Mouse (Mus musculus) embryo, embryonic 10.5 days (tissue): Measurements from ENCODE around the gene Tmem189.

Experiments
- DNase-seq: peaks from one replicate; pipeline ENCODE4 v3.0.0-alpha.2; 2015; ENCODE audit warnings: low spot score

The Tmem189 gene

DNA sequence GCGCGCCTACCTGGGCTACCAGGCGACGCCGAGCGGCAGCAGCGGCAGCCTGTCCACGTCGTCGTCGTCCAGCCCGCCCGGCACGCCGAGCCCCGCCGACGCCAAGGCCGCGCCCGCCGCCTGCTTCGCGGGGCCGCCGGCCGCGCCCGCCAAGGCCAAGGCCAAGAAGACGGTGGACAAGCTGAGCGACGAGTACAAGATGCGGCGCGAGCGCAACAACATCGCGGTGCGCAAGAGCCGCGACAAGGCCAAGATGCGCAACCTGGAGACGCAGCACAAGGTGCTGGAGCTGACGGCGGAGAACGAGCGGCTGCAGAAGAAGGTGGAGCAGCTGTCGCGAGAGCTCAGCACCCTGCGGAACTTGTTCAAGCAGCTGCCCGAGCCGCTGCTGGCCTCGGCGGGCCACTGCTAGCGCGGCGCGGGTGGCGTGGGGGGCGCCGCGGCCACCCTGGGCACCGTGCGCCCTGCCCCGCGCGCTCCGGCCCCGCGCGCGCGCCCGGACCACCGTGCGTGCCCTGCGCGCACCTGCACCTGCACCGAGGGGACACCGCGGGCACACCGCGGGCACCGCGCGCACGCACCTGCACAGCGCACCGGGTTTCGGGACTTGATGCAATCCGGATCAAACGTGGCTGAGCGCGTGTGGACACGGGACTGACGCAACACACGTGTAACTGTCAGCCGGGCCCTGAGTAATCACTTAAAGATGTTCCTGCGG lies at the start of gene Tmem189:
TSS of gene Tmem189 (minus strand) at position 322 of the 718 bp plus-strand sequence.
- peak; percentile 70 for DNase-seq

DNA sequence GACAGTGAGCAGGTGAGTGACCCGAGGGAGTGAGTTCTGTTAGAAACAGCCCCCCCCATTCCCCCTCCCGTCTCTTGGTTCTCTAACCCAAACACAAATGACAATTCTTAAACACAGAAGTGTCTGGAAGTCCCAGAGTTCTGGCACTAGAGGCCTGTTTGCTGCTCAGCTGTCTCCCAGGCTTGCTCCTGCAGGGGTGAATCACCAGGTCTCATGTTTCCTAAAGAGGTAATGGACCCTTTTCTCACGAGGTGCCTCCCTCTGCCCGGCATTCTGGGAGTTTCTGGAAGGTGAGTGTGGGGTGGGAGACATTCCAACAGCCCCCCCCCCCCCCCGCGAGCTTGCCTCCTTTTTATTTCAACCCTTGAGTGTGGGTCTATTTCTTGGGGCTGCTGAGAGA lies 49.4 kb upstream of the Tmem189 start:
- DNase-seq, result no peak

DNA sequence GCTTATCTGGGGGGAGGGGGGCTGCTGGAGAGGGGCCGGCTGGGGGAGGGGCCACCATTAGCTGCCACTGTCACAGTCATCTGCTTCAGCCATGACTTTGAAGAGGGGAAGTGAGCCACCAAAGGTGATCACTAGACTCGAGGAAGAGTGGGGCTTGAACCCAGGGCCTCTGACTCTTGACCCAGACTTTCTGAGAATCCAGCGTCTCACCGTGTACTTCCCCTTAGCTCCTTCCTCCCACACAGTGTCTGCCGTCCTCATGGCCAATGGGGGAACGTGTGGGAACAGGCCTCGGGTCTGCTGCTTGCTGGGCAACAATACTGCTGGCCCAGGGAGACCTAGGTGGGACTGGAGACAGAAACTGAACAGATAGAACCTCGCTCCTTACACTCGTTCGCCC lies 45.2 kb upstream of the Tmem189 start:
- no peak for DNase-seq

DNA sequence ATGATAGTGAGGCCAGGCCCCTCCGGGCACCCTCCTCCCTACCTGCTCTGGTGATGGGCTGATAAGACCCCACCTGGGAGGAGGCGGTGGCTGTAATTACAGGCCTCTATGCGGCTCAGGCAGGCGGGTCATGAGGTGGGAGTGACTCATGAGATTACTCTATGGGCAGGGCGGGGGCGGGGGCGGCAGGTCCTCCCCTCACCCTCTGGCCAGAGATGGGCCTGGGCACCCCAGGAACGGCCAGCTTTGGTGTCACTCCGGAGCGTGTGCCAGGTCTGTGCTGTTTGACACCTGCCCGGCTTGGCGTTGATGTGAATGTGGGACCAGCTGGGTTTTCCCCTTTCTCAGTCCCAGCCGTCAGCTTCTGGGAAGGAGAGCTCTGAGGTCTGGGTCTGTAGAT lies 41.5 kb upstream of the Tmem189 start:
- DNase-seq, result no peak

DNA sequence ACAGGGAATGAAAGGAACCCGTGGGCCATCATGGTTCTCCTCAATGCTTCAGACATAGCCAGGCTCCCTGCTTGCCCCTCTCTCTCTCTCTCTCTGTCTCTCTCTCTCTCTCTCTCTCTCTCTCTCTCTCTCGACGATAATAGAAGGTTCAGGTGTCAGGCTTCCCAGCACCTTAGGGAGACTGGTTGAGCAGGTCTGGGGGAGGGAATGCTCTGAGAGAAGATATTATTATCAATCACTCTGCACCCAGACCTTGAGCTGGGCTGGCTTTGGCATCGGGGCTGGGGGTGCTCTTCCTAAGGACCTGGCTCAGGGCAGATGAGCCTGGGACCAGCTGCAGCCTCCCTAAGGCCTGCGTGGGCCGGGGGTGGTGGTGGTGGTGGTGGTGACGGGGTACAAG lies 40.4 kb upstream of the Tmem189 start:
- no peak for DNase-seq

DNA sequence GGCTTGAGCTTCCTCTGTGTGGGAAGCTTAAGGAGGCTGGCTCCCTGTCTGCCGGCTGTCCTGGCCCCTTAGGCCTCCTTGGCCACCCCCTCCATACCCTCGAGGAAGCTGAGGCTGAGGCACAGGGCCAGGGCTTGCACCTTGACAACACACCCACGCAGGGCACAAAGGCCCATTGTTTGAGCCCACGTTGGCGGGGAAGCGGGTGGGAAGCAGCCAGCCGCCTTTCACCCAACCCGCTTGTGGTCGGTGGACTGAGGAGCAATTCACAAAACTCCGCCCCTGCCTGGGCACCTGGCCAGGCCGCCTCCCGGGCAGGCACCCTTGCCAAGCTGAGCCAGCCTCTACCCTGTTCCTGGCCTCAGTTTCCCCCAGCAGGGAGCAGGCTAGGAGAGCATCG lies 37.5 kb upstream of the Tmem189 start:
- no peak for DNase-seq

DNA sequence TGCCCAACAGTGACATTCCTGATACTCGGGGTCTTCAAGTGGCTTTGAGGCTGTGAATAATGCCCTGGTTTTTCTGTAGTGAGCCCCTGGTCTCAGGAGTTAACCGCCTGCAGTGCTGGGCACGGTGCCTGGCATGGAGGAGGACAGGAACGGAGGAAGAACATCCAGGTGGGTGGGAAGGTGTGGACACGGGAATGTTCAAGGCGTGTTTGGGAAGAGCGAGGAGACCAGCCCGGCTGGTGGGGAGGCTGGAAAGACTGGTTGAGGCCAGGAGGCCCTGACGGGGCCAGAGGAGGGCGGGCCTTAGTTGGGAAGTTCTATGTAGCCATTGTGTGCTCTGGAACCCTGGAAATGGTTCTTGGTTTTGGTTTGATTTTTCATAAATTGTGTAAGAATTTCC lies 36.3 kb upstream of the Tmem189 start:
- DNase-seq, result no peak

DNA sequence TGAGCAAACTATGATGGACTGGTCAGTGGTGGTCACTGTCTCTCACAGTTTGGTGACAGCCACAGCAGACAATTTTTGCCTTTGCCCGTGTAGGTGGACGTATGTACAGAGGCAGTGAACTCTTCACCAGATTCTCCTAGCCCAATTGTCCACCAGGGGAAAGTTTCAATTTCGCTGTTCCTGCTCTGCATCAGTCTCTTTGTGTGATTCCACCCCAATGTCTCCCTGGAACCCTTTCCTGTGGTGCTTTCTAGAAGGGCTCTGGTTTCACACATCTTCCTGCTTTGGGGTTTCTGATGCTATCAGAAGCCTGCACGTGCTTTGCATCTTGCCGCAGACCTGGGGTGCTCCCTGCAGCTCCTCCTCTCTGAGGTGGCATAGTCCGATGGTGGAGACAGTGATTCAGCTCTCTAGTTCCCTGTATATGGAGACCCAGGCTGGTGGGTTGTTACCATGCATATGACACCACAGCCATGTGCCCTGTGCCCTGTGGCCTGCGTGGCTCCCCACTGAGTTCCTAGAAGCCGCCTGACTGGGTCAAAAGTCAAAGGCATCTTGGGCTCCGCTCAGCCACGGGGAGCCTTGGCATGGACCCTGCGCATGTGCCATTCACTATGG lies 34.1 kb upstream of the Tmem189 start:
- no peak for DNase-seq

DNA sequence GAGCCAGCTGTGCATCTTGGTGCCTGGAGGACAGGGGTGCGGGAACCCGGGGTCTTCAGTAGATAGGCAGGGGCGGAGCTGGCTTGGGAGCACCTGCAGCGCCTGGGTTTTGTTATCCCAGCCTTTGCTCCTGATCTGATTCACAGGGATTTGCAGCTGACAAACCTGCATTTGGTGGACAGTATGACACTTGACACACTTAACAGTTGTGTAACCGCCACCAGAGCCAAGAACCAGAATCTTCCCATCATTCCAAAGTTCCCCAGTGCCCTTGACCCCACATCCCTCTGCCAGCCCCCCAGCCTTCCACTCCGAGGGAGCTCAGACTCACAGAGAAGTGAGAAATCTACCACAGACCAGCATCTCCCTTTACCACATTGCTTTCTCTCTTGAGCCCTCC lies 32.9 kb upstream of the Tmem189 start:
- no peak for DNase-seq

DNA sequence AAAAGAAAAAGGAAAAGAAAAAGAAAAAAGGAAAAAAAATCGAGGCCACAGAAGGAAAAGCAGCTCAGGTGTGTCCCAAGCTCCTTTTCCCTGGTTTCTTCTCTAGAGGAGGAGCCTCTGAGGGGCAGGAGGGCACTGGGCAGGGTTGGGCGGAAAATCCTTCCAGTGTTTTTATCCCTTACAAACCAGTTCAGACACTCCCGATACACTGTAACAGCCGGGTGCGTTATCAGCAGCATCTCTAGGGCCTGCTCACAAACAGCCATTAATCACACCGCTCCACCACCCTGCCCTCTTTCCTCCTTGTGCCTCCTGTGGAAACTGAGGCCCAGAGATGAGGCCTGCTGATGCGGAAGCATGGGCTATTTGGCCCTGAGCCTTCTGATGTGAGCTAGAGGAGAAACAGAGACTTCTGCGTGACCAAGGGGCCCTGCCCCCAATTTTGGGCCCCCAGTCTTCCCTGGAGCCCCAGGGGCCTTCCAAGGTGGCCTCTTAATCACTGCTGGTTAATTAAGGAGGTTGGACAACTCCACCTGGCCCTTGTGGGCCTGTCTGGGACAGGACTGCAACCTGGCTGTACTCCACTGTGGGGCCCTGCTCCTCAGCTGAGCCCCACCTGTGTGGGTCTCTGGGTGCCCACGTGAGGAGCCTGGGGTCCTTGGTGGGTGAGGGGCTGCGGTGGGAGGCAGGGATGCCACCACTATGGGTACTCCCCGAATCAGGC lies 31.7 kb upstream of the Tmem189 start:
- no peak for DNase-seq

DNA sequence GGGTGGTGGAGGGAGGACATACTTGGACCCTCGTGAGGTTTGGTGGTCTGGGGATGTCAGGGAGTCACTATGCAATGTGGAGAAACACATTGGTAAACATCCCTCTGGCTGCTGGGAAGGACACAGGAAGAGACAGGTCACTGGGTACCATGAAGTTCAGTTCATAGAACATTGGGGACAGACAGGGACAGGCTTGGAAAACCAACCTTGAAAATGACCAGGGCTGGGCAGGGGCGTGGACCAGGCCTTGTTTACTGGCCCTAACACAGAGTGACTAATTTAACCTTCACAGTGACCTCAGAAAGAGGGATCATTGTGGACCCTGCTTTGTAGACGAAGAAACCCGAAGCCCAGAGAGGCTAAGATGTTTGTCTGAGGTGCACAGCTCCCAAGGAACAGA lies 29.9 kb upstream of the Tmem189 start:
- DNase-seq, result no peak

DNA sequence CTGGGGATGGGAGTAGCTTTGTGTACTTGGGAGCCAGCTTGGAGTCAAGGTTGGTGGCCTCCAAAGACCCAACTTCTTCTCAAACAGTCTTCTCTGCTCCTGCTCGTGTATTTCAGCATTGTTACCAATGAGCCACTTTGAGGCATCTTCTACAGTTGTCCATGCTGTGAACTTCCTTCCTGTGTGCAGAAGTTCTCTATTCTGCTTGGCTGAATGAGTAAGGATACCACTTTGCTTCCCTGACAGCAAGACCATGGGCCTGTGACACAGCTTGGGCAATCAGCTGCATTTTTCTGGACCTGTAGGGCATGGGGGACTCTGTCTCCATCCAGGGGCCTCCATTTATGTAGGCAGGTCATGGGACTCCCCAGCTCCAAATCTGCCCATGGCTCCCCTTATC lies 27.6 kb upstream of the Tmem189 start:
- DNase-seq, result no peak

DNA sequence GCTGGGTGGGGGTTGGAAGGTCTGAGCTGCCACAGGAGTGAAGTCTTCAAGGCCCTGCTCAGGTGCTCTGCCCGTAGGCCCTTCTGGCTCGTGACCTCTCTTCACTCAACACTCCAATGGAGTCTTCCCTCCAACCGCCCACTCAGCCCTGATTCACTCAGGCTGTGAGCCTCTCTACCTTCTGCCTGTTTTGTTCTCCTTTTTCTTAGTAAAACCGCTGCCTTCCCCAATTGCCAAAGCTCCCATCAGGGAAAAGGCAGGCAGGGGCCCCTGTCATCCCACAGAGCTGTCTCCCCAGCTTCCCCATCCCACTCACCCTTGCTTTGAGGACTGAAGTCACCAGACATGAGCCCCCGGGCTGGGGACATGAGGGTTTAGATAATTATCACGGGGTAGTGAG lies 25.4 kb upstream of the Tmem189 start:
- no peak for DNase-seq

DNA sequence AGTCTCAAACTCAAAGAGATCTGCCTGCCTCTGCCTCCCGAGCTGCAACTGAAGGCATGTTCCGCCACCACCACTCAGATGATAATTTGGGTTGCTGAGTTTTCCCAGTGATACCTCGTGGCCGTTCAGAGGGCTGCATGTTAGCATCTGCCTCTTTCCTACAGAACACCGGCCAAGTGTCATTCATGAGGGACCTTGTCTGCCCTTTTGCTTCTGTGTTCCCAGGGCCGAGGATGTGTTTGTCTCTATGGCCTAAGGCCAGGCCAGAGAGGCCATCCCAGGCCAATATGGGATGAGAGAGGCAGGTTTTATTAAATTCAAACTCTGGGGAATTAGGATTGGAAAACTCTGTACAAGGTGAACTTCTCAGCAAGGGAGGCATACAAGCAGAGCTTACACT lies 24.7 kb upstream of the Tmem189 start:
- no peak for DNase-seq

DNA sequence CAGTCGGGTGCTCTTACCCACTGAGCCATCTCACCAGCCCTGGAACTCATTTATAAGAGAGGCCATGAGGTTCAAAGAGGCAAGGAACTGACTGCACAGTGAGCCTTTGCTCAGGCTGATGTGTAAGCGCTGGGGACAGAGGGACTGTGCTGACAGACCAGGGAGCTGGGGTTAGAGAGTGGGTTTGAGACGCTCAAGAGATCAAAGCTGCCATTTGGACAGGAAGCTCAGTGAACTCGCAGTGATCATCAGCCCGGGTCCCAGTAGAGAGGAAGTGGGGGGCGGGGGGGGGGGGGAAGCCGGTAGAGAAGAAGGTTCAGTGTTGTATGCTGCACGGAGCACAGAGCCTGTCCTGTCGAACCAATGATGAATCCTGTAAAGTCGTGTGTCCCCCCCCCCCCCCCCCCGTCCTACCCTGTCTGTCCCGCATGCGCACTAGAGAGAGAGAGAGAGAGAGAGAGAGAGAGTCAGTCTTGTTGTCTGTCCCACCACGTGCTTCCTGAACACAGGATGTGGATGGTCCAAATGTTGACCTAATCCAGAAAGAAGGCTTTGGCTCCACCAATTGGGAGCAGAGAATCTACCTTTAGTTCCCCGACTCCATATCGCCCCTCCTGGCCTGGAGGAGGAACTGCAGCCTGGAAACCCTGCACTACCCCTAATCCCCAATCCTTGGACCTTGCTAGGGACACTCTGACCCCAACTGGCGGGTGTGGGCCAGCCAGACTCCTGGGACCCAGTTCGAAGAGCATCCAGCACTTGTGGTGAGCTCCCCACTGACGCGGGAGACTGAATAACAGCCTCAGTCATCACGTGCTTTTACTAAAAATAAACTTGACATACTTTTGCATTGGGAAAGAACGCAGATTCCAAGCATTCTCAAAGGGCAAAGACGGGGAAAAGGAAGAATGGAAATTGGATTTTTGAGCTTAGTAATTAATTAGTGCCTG lies 23.5 kb upstream of the Tmem189 start:
- DNase-seq, result no peak

DNA sequence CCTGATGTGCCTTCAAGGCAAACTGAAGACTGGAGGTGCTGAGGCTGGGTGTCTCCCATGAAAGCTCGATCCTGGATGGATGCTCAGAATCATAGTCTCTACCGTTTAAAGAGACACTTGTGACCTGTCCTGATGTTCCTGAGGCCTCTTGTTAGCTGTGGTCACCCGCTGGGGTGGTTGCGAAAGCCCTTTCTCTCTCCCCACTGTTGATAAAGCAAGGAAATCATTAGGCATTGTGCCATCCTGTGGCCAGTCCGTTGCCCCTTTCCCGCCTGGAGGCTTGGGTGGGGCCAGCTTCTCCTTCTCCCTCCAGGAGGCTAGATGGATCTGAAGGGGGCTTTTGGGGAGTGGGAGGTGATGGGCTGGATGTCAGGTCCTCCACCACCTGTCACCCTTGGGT lies 21.0 kb upstream of the Tmem189 start:
- DNase-seq, result no peak

DNA sequence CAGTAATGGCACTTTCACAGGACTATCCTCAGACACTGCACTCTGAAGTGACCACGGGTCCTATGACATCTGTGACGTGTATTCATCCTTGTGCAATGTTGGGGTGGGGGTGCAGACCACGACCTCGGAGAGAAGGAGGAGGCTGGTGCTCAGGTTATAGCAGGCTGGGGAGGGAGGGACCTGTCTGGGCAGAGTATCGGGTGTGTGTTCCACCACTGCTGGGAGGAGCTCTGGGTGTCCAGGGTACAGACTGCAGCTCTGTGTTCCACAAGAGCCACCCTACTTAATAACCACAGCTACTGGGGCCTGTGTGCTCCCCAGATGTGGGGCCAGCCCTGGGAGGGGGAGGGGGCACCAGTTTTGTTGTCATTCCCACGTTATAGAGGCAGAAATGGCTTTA lies 20.3 kb upstream of the Tmem189 start:
- DNase-seq, result no peak

DNA sequence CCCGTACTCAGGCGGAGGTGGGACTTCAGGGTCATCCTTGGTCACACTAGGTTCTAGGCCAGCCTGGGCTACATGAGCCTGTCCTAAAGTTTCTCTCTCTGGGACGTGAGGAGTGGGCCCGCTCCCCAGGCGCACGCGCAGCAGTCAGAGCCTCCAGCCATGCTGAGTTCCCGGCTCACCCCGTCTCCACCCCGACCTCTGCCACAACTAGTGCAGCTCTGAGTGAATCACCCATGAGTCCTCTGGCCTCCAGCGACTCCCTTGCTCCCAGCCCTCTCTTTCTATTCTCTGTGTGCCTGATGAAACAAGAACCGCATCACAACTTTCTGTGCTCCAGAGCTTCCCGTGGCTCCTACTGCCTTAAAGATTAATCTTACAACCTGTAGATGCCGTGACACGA lies 18.8 kb upstream of the Tmem189 start:
- DNase-seq, result no peak

DNA sequence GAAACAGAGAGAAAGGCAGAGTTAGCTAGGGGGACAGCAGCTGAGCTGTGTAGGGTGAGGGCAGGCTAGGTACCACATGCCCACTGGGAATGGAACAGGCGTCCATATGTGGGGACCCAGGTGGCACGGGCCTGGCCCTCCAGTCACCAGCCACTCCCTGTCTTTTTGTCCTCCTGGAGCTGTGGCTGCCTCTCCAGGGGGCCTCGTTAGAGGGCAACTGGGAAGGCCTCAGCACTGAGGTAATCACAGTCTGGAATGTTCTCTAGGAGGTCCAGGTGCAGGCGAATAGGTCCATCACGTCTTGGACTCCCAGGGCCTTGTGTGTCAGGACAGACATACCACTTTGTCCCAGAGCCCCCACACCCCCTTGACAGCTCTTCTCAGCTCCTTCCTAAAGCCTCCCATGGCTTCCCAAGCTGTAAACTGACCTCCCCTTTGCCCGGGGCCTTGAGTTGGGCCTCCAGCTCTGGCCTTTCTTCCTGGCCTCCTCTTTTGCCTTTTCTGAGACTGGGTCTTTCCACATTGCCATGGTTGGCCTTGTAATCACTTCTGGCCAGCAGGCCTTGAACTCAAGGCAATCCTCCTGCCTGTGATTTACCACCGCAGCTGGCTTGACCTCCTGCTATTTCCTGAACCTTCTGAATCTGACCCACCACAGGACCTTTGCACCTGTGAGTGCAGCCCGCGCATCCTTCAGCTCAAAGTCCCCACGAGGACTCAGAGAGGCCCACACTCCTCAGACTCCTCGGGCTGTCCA lies 16.7 kb upstream of the Tmem189 start:
- DNase-seq, result no peak

DNA sequence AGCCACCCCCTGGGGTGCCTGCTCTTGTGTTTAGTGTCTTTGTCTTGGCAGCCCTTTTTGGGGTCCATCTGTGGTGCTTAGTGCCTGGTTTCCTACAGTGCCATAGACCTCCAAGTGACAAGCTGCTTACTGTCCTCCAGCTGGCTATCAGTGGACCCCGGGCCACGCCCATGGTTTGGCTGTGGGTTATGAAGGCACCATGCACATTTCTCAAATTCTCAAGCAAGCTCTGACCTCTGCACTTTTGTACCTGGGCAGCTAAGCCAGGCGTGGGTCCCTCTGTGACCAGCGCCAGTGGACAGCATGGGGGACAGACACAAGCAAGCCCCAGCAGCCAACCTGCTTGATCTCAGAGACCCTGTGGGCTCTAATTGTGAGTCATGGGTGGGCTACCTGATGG lies 14.8 kb upstream of the Tmem189 start:
- no peak for DNase-seq

DNA sequence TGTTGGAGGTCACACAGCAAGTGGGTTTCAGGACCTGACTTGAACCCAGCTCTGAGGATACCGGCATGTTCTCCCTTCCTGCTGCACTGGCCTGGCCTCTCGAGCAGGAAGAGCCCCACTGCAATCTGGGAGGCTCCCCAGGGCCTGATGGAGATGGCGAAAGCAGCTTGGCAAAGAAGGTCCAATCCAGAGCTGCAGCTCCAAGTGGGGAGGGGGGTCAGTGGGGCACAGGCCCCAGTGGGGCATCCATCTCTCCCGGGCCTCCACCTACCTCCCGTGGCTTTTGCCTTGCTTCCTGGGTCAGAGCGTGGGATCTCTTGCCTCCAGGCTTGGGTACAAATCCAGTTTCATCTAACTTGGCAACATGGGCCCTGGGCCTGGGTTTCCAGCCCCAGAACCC lies 12.5 kb upstream of the Tmem189 start:
- DNase-seq, result no peak

DNA sequence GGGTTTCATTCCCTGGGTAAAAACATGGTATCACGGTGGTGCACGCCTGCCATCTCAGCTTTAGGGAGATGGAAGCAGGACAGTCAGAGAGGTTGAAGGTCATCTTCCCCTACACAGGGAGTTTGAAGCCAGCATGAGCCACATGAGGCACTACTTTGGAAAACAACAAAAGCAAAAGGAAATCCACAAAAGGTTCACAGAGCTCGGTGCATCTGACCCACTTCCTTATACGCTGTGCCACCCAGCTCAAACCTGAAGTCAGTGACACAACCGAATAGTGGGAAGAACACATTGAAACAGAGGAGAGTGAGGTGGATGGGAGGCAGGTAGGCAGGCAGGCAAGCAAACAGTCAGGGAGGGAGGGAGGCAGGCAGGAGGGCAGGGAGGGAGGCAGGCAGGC lies 11.8 kb upstream of the Tmem189 start:
- no peak for DNase-seq
